Mouse (Mus musculus): ENCODE measurements around the gene 1700021F07Rik. TPM values are rescaled to one million over a fixed set of nuclear protein-coding genes. Genes with fewer than 3 reads are reported as not detected.

Gene 1700021F07Rik
- polyA plus RNA-seq (2015; fragmentation: Nextera tagmentation; extraction: Ambion mirVana) = not detected in 2 replicates

GRCm38 (mm10) chr2:173522376-173522775 lies at the start of gene 1700021F07Rik:
Gene 1700021F07Rik (plus strand): TSS chr2:173522586.
- 91% methylated on average over 18 of the region's 18 CpGs for WGBS
- ATAC-seq (ENCODE audit: insufficient read depth, low FRiP score, low read depth) = no peak
- no peak within 1 kb of the TSS for H3K4me3 ChIP-seq (replicated peaks)
- no peaks in the 10 kb centered on the region for H3K36me3 ChIP-seq
- no peaks in the 10 kb centered on the region for H3K27me3 ChIP-seq (replicated peaks)
- no peaks in the 10 kb centered on the region for H3K9me3 ChIP-seq
- H3K4me1 ChIP-seq = no peaks in the 10 kb centered on the region
- no peak within 1 kb of the TSS for H3K9ac ChIP-seq
- no peak within 1 kb of the TSS for H3K27ac ChIP-seq
- no peak within 1 kb of the TSS for H3K4me2 ChIP-seq

- ATAC-seq (ENCODE audit: insufficient read depth, low FRiP score, low read depth) = no peak
- Histone ChIP-seq H3K36me3 (no peaks in the 10 kb centered on the region), H3K9ac (no peak overlapping the region), H3K4me3 (replicated peaks) (no peak overlapping the region), H3K4me2 (no peak overlapping the region), H3K27me3 (replicated peaks) (no peaks in the 10 kb centered on the region), H3K4me1 (no peaks in the 10 kb centered on the region), H3K27ac (no peak overlapping the region), H3K9me3 (no peaks in the 10 kb centered on the region)
- WGBS = 43% methylated on average over 11 of the region's 11 CpGs
Observed at GRCm38 (mm10) chr2:173473233-173473632, 49.2 kb upstream of the 1700021F07Rik start.

- Histone ChIP-seq H3K27me3 (replicated peaks) (no peaks in the 10 kb centered on the region), H3K9me3 (no peaks in the 10 kb centered on the region), H3K4me3 (replicated peaks) (no peak overlapping the region), H3K4me2 (no peak overlapping the region), H3K4me1 (no peaks in the 10 kb centered on the region), H3K36me3 (no peaks in the 10 kb centered on the region), H3K9ac (no peak overlapping the region), H3K27ac (no peak overlapping the region)
- WGBS = 86% methylated on average over 12 of the region's 12 CpGs
- no peak for ATAC-seq (ENCODE audit: insufficient read depth, low FRiP score, low read depth)
Observed at GRCm38 (mm10) chr2:173479050-173479449, 43.3 kb upstream of the 1700021F07Rik start.

GRCm38 (mm10) chr2:173484486-173484885 lies 37.9 kb upstream of the 1700021F07Rik start:
- no peak for ATAC-seq (ENCODE audit: insufficient read depth, low FRiP score, low read depth)
- Histone ChIP-seq H3K36me3 (no peaks in the 10 kb centered on the region), H3K4me2 (no peak overlapping the region), H3K27ac (no peak overlapping the region), H3K27me3 (replicated peaks) (no peaks in the 10 kb centered on the region), H3K4me3 (replicated peaks) (no peak overlapping the region), H3K9me3 (no peaks in the 10 kb centered on the region), H3K4me1 (no peaks in the 10 kb centered on the region), H3K9ac (no peak overlapping the region)
- 85% methylated on average over 4 of the region's 4 CpGs for WGBS

- Histone ChIP-seq H3K9ac (no peak overlapping the region), H3K9me3 (no peaks in the 10 kb centered on the region), H3K36me3 (no peaks in the 10 kb centered on the region), H3K27ac (no peak overlapping the region), H3K4me3 (replicated peaks) (no peak overlapping the region), H3K4me2 (no peak overlapping the region), H3K4me1 (no peaks in the 10 kb centered on the region), H3K27me3 (replicated peaks) (no peaks in the 10 kb centered on the region)
- 89% methylated on average over 2 of the region's 2 CpGs for WGBS
- ATAC-seq (ENCODE audit: insufficient read depth, low FRiP score, low read depth) = no peak
Observed at GRCm38 (mm10) chr2:173499612-173500011, 22.8 kb upstream of the 1700021F07Rik start.

GRCm38 (mm10) chr2:173513977-173514376 lies 8.4 kb upstream of the 1700021F07Rik start:
- Histone ChIP-seq H3K4me1 (no peaks in the 10 kb centered on the region; the same call in 1 of the 2 replicates), H3K36me3 (no peaks in the 10 kb centered on the region), H3K4me3 (replicated peaks) (no peak overlapping the region), H3K4me2 (no peak overlapping the region), H3K9ac (no peak overlapping the region), H3K9me3 (no peaks in the 10 kb centered on the region), H3K27ac (no peak overlapping the region), H3K27me3 (replicated peaks) (no peaks in the 10 kb centered on the region)
- 61% methylated on average over 6 of the region's 6 CpGs for WGBS
- no peak for ATAC-seq (ENCODE audit: insufficient read depth, low FRiP score, low read depth)

- Histone ChIP-seq H3K9ac (no peak overlapping the region), H3K27me3 (replicated peaks) (no peaks in the 10 kb centered on the region), H3K4me1 (no peaks in the 10 kb centered on the region; the same call in 1 of the 2 replicates), H3K36me3 (no peaks in the 10 kb centered on the region), H3K4me3 (replicated peaks) (no peak overlapping the region), H3K4me2 (no peak overlapping the region), H3K27ac (no peak overlapping the region), H3K9me3 (no peaks in the 10 kb centered on the region)
- no peak for ATAC-seq (ENCODE audit: insufficient read depth, low FRiP score, low read depth)
- WGBS = 57% methylated on average over 6 of the region's 6 CpGs
Observed at GRCm38 (mm10) chr2:173515186-173515585, 7.2 kb upstream of the 1700021F07Rik start.

- ATAC-seq (ENCODE audit: insufficient read depth, low FRiP score, low read depth) = no peak
- Histone ChIP-seq H3K4me3 (replicated peaks) (no peak overlapping the region), H3K4me2 (no peak overlapping the region), H3K9ac (no peak overlapping the region), H3K36me3 (no peaks in the 10 kb centered on the region), H3K9me3 (no peaks in the 10 kb centered on the region), H3K27ac (no peak overlapping the region), H3K4me1 (no peaks in the 10 kb centered on the region; the same call in 1 of the 2 replicates), H3K27me3 (replicated peaks) (no peaks in the 10 kb centered on the region)
- 86% methylated on average over 25 of the region's 25 CpGs for WGBS
Observed at GRCm38 (mm10) chr2:173516150-173516855, 6.1 kb upstream of the 1700021F07Rik start.

- WGBS = 83% methylated on average over 3 of the region's 3 CpGs
- H3K27me3 ChIP-seq (replicated peaks) = no peaks in the 10 kb centered on the region
- no peak overlapping the region for H3K27ac ChIP-seq
- H3K4me1 ChIP-seq = no peaks in the 10 kb centered on the region
- no peaks in the 10 kb centered on the region for H3K36me3 ChIP-seq
- no peak for ATAC-seq (ENCODE audit: insufficient read depth, low FRiP score, low read depth)
- H3K9me3 ChIP-seq = no peaks in the 10 kb centered on the region
- no peak overlapping the region for H3K4me3 ChIP-seq (replicated peaks)
- no peak overlapping the region for H3K9ac ChIP-seq
- no peak overlapping the region for H3K4me2 ChIP-seq
Observed at GRCm38 (mm10) chr2:173528493-173528892, 6.1 kb downstream of the 1700021F07Rik start.

- Histone ChIP-seq H3K9ac (no peak overlapping the region), H3K9me3 (no peaks in the 10 kb centered on the region), H3K36me3 (no peaks in the 10 kb centered on the region), H3K4me1 (no peaks in the 10 kb centered on the region), H3K4me3 (replicated peaks) (no peak overlapping the region), H3K4me2 (no peak overlapping the region), H3K27ac (no peak overlapping the region), H3K27me3 (replicated peaks) (no peaks in the 10 kb centered on the region)
- WGBS = 58% methylated on average over 15 of the region's 15 CpGs
- ATAC-seq (ENCODE audit: insufficient read depth, low FRiP score, low read depth) = no peak
Observed at GRCm38 (mm10) chr2:173532711-173533462, 10.5 kb downstream of the 1700021F07Rik start.

- Histone ChIP-seq H3K36me3 (no peaks in the 10 kb centered on the region), H3K4me3 (replicated peaks) (no peak overlapping the region), H3K9me3 (no peaks in the 10 kb centered on the region), H3K27ac (no peak overlapping the region), H3K9ac (no peak overlapping the region), H3K4me2 (no peak overlapping the region), H3K27me3 (replicated peaks) (no peaks in the 10 kb centered on the region), H3K4me1 (no peaks in the 10 kb centered on the region)
- no peak for ATAC-seq (ENCODE audit: insufficient read depth, low FRiP score, low read depth)
- whole genome bisulfite sequencing = 73% methylated on average over 7 of the region's 7 CpGs
Observed at GRCm38 (mm10) chr2:173534581-173534980, 12.2 kb downstream of the 1700021F07Rik start.

GRCm38 (mm10) chr2:173535390-173535789 lies 13.0 kb downstream of the 1700021F07Rik start:
- no peak overlapping the region for H3K4me3 ChIP-seq (replicated peaks)
- H3K4me2 ChIP-seq = no peak overlapping the region
- H3K27ac ChIP-seq = no peak overlapping the region
- H3K27me3 ChIP-seq (replicated peaks) = no peaks in the 10 kb centered on the region
- no peaks in the 10 kb centered on the region for H3K4me1 ChIP-seq
- no peaks in the 10 kb centered on the region for H3K9me3 ChIP-seq
- no peaks in the 10 kb centered on the region for H3K36me3 ChIP-seq
- no peak for ATAC-seq (ENCODE audit: insufficient read depth, low FRiP score, low read depth)
- H3K9ac ChIP-seq = no peak overlapping the region
- 85% methylated on average over 18 of the region's 18 CpGs for WGBS

Data from stomach, embryonic 15.5 days (tissue).